Mouse (Mus musculus) midbrain, embryonic 12.5 days (tissue): ENCODE data around the gene Thbs1. TPM values are rescaled to one million over a fixed set of nuclear protein-coding genes. Genes with fewer than 3 reads are reported as not detected.

Experiments
- ATAC-seq: fragments of 200-750 bp; cut with Nextera tagmentation; 2 replicates; pipeline ENCODE4 v1.8.0; 2017; ENCODE audit warnings: low read depth, moderate TSS enrichment, moderate library complexity; ENCODE audit not compliant: low FRiP score
- H3K27ac ChIP-seq: fragments of 300-500 bp; sonication (generic); replicated peaks from 2 replicates; pipeline ENCODE4 v1.5.1; 2016; ENCODE audit warnings: mild to moderate bottlenecking
- H3K27me3 ChIP-seq: fragments of 300-500 bp; sonication (generic); 2 replicates; pipeline ENCODE4 v1.6.1; 2016; ENCODE audit warnings: mild to moderate bottlenecking
- H3K36me3 ChIP-seq: fragments of 300-500 bp; sonication (generic); 2 replicates; pipeline ENCODE4 v1.6.1; 2016
- H3K4me1 ChIP-seq: fragments of 300-500 bp; sonication (generic); 2 replicates; pipeline ENCODE4 v1.6.1; 2016
- H3K4me2 ChIP-seq: fragments of 300-500 bp; sonication (generic); replicated peaks from 2 replicates; pipeline ENCODE4 v1.6.1; 2016; ENCODE audit warnings: mild to moderate bottlenecking, moderate library complexity
- H3K4me3 ChIP-seq: fragments of 300-500 bp; sonication (generic); 2 replicates; pipeline ENCODE4 v1.5.1; 2016; ENCODE audit warnings: mild to moderate bottlenecking
- H3K9ac ChIP-seq: fragments of 300-500 bp; sonication (generic); replicated peaks from 2 replicates; pipeline ENCODE4 v1.6.1; 2016; ENCODE audit warnings: mild to moderate bottlenecking, moderate library complexity
- H3K9me3 ChIP-seq: fragments of 300-500 bp; sonication (generic); 2 replicates; pipeline ENCODE4 v1.6.1; 2016; ENCODE audit warnings: mild to moderate bottlenecking
- WGBS: fragments of 180-500 bp; shearing (Covaris S2); methylation state at CpG from one replicate; pipeline ENCODE4 v1.1.7; 2016; 5-methylcytosine and 5-hydroxymethylcytosine counted together
- polyA plus RNA-seq: library from polyadenylated mRNA; unstranded; fragments of >200 nt; fragmentation: Nextera tagmentation; extraction: Ambion mirVana; gene quantifications from 2 replicates; pipeline ENCODE4 v1.2.1, GENCODE M21; 2016

Gene Thbs1
- polyA plus RNA-seq, 1 experiment from 2014 or later = 65.2 TPM

DNA sequence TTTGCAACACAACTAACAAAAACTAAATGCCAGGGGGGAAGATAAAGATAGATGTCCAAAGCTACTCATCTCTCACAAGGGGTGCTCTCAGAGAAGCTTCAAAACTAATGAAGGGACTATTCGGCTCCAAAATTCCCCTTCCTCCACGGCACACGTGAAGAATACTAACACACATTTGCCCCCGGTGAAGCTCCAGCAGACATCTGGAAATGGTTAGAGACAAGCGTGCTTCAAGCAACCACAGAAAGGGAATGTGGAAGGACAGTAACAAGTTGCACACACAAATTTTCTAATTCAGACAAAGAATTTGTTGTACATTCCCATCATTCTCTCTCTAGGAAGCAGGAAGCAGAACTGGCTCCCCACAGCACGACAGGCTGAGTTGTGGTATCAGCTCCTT, 47.5 kb downstream of the Thbs1 start:
- Histone ChIP-seq H3K9me3 (no peaks in the 10 kb centered on the region), H3K27me3 (0 out of 2 replicates have a peak, but pooled peaks cover 3% of the 10 kb centered on the region), H3K4me3 (no peak overlapping the region), H3K9ac (no peak overlapping the region), H3K4me2 (no peak overlapping the region), H3K27ac (no peak overlapping the region), H3K4me1 (peaks cover 24% of the 10 kb centered on the region), H3K36me3 (no peaks in the 10 kb centered on the region)
- 62% methylated on average over 6 of the region's 6 CpGs for WGBS
- no peak for ATAC-seq

GRCm38 (mm10) chr2:118160547-118160946, 48.9 kb downstream of the Thbs1 start:
- H3K36me3 ChIP-seq = no peaks in the 10 kb centered on the region
- no peak overlapping the region for H3K9ac ChIP-seq
- 7% methylated on average over 6 of the region's 6 CpGs for WGBS
- H3K9me3 ChIP-seq = no peaks in the 10 kb centered on the region
- H3K27me3 ChIP-seq = peaks cover 7% of the 10 kb centered on the region; the same call in 1 of the 2 replicates
- H3K27ac ChIP-seq = peak overlapping the region; percentile 44; the same call in 1 of the 2 replicates
- H3K4me2 ChIP-seq = peak overlapping the region; percentile 23; the same call in 1 of the 2 replicates
- ATAC-seq = peak; percentile 87
- H3K4me3 ChIP-seq = no peak overlapping the region
- H3K4me1 ChIP-seq = peaks cover 24% of the 10 kb centered on the region

DNA sequence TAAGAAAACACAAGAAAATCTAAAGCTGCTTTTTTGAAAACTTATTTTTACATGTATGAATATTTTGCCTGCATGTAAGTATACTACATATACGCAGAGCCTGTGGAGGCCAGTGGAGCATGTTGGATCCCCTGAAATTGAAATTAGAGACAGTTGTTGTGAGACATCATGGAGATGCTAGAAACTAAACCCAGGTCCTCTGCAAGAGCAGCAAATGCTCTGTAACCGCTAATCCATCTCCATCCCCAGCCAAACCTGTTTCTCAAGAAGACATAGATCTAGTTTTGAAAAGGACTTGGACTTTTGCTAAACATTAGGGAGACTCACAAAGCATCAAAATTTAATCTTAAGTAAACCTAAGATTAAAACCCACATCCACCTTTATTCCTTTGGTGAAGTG, 49.3 kb downstream of the Thbs1 start:
- H3K36me3 ChIP-seq = no peaks in the 10 kb centered on the region
- 33% methylated on average over 2 of the region's 2 CpGs for WGBS
- H3K4me1 ChIP-seq = peaks cover 24% of the 10 kb centered on the region

GRCm38 (mm10) chr2:118162486-118162885, 50.8 kb downstream of the Thbs1 start:
- no peak overlapping the region for H3K27ac ChIP-seq
- no peak for ATAC-seq
- 69% methylated on average over 5 of the region's 5 CpGs for WGBS

More for the DNA sequence above, 49.3 kb downstream of the Thbs1 start:
- Histone ChIP-seq H3K9ac (no peak overlapping the region), H3K27me3 (peaks cover 7% of the 10 kb centered on the region; the same call in 1 of the 2 replicates), H3K27ac (peak overlapping the region; percentile 44; the same call in 1 of the 2 replicates), H3K4me2 (no peak overlapping the region), H3K9me3 (no peaks in the 10 kb centered on the region), H3K4me3 (no peak overlapping the region)
- ATAC-seq = no peak

GRCm38 (mm10) chr2:118164137-118164536, 52.5 kb downstream of the Thbs1 start:
- H3K9ac ChIP-seq = no peak overlapping the region
- no peak for ATAC-seq
- H3K27ac ChIP-seq = no peak overlapping the region
- H3K9me3 ChIP-seq = no peaks in the 10 kb centered on the region
- H3K36me3 ChIP-seq = no peaks in the 10 kb centered on the region
- H3K4me3 ChIP-seq = no peak overlapping the region
- no peak overlapping the region for H3K4me2 ChIP-seq
- peaks cover 24% of the 10 kb centered on the region for H3K4me1 ChIP-seq
- peaks cover 7% of the 10 kb centered on the region; the same call in 1 of the 2 replicates for H3K27me3 ChIP-seq
- 87% methylated on average over 6 of the region's 6 CpGs for WGBS

More at GRCm38 (mm10) chr2:118162486-118162885, 50.8 kb downstream of the Thbs1 start:
- Histone ChIP-seq H3K36me3 (no peaks in the 10 kb centered on the region), H3K4me3 (no peak overlapping the region), H3K9me3 (no peaks in the 10 kb centered on the region), H3K9ac (no peak overlapping the region), H3K4me2 (no peak overlapping the region), H3K27me3 (peaks cover 7% of the 10 kb centered on the region; the same call in 1 of the 2 replicates), H3K4me1 (peaks cover 24% of the 10 kb centered on the region)

- 93% methylated on average over 2 of the region's 2 CpGs for WGBS
- H3K27me3 ChIP-seq = peaks cover 7% of the 10 kb centered on the region; the same call in 1 of the 2 replicates
- no peak overlapping the region for H3K27ac ChIP-seq
- no peak overlapping the region for H3K4me3 ChIP-seq
- H3K36me3 ChIP-seq = no peaks in the 10 kb centered on the region
- peaks cover 11% of the 10 kb centered on the region for H3K4me1 ChIP-seq
- no peak overlapping the region for H3K9ac ChIP-seq
- H3K4me2 ChIP-seq = no peak overlapping the region
- no peak for ATAC-seq
- peaks cover 3% of the 10 kb centered on the region; the same call in 1 of the 2 replicates for H3K9me3 ChIP-seq
Measured at GRCm38 (mm10) chr2:118165691-118166090, 54.0 kb downstream of the Thbs1 start.

- Histone ChIP-seq H3K36me3 (no peaks in the 10 kb centered on the region), H3K9ac (no peak overlapping the region), H3K27ac (no peak overlapping the region), H3K27me3 (peaks cover 7% of the 10 kb centered on the region; the same call in 1 of the 2 replicates), H3K4me3 (no peak overlapping the region), H3K9me3 (peaks cover 3% of the 10 kb centered on the region; the same call in 1 of the 2 replicates), H3K4me2 (no peak overlapping the region), H3K4me1 (peaks cover under 1% of the 10 kb centered on the region; the same call in 1 of the 2 replicates)
- 61% methylated on average over 4 of the region's 4 CpGs for WGBS
- ATAC-seq = no peak
Measured at GRCm38 (mm10) chr2:118167731-118168130, 56.1 kb downstream of the Thbs1 start.

GRCm38 (mm10) chr2:118168225-118168624, 56.5 kb downstream of the Thbs1 start:
- no peak for ATAC-seq
- Histone ChIP-seq H3K9ac (no peak overlapping the region), H3K27me3 (peaks cover 5% of the 10 kb centered on the region; the same call in 1 of the 2 replicates), H3K9me3 (peaks cover 3% of the 10 kb centered on the region; the same call in 1 of the 2 replicates), H3K4me1 (no peaks in the 10 kb centered on the region), H3K36me3 (no peaks in the 10 kb centered on the region), H3K4me2 (no peak overlapping the region), H3K27ac (no peak overlapping the region), H3K4me3 (no peak overlapping the region)
- WGBS = 56% methylated on average over 1 of the region's 1 CpGs

GRCm38 (mm10) chr2:118174558-118175383, 63.1 kb downstream of the Thbs1 start:
- H3K4me3 ChIP-seq = no peak overlapping the region
- H3K27ac ChIP-seq = no peak overlapping the region
- WGBS = 65% methylated on average over 10 of the region's 10 CpGs
- ATAC-seq = no peak
- H3K9me3 ChIP-seq = peaks cover 3% of the 10 kb centered on the region; the same call in 1 of the 2 replicates
- H3K4me1 ChIP-seq = peaks cover 4% of the 10 kb centered on the region; the same call in 1 of the 2 replicates
- no peaks in the 10 kb centered on the region; the same call in 1 of the 2 replicates for H3K27me3 ChIP-seq
- no peak overlapping the region for H3K4me2 ChIP-seq
- no peak overlapping the region for H3K9ac ChIP-seq
- no peaks in the 10 kb centered on the region for H3K36me3 ChIP-seq

Other genes with a start within 250 kb of the Thbs1 start
- gene Fsip1, start 145.1 kb downstream of the Thbs1 start, polyA plus RNA-seq = 1.6 and 2.2 TPM in 2 replicates